Mouse (Mus musculus) heart, postnatal 25 days (tissue): Measurements from ENCODE around the gene Sptbn1. TPM values are rescaled to one million over a fixed set of nuclear protein-coding genes. Genes with fewer than 3 reads are reported as not detected.
A peak's percentile ranks its signal among the peaks of the same experiment; 100 is the strongest.
"Not testable (repeated sequence)": the region's sequence is repeated elsewhere in the genome, so short reads cannot be mapped to it uniquely, and the experiment has no call there.

Source experiments
- DNase-seq: peaks from one replicate; pipeline ENCODE4 v3.0.0; 2022; ENCODE audit warnings: low spot score
- intact Hi-C: fragments of 180-260 bp; cut with DNase I; formaldehyde crosslinking; loops from one replicate; pipeline ENCODE4 v1.15.1; 2025
- total RNA-seq, 2 experiments: library from RNA; stranded (reverse); gene quantifications; 2 replicates each; pipeline ENCODE4 v1.2.3; 2021

Sptbn1 gene
- total RNA-seq, 2 experiments from 2014 or later, result 487 to 529 TPM

- DNase-seq, result peak; percentile 53
- intact Hi-C loops, result no loop called here
Observed at GRCm38 (mm10) chr11:30257812-30258211, 10.2 kb downstream of the Sptbn1 start.

DNA sequence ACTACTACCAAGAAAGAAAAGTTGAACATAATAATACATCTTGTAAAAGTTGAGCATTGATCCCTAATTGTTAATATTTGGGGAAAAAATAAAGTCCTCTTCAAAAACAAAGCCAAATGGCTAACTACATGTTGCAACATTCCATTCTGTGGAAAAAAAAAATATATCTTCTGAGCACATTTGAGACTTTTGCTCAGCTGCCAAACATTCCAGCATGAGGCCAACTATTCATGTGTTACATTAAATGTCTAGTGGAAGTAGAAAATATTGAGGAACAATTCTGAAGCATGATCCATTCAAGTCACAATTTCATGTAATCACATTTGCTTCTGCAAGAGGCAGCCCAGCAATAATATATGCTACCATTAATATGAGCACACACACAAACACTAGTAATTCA is 10.9 kb downstream of the Sptbn1 start:
- DNase-seq, result no peak
- intact Hi-C loops, result no loop called here

DNA sequence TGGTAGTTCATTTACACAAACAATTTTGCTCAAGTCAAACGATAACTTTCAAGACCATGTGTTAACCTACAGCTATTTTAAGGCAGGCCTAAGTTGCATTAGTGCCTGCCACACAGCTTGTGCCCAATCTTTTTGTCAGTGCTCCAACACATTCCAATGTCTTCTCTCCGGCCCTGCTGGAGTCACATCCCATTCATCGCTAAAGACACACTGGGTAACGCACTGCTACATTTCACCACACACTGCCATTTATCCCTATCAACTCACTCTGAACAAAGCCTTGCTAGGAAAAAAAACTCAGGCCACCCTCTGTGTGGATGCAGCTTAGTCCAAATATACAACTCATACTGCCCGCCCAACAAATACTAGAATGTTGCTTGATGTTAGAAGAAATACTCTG is 11.5 kb downstream of the Sptbn1 start:
- intact Hi-C loops, result no loop called here
- DNase-seq, result no peak

DNA sequence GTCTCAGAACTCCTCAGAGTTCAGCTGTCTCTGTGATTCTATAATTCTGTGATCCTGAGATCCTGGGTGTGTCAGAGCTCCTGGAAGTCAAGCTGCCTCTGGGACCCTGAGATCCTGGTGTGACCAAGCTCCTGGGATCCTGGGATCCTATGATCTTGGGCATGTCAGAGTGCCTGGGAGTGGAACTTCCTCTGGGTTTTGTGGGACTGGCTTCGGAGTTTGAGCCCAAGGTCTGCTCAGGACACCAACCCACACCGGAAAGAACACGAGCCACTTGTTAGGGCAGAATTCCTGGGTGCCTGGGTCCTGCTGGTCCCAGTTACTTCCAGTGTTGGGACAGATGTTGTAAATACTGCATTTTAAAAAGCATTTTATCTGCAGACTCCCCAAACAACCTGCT is 12.8 kb downstream of the Sptbn1 start:
- intact Hi-C loops, DNase-seq: not testable (repeated sequence)

DNA sequence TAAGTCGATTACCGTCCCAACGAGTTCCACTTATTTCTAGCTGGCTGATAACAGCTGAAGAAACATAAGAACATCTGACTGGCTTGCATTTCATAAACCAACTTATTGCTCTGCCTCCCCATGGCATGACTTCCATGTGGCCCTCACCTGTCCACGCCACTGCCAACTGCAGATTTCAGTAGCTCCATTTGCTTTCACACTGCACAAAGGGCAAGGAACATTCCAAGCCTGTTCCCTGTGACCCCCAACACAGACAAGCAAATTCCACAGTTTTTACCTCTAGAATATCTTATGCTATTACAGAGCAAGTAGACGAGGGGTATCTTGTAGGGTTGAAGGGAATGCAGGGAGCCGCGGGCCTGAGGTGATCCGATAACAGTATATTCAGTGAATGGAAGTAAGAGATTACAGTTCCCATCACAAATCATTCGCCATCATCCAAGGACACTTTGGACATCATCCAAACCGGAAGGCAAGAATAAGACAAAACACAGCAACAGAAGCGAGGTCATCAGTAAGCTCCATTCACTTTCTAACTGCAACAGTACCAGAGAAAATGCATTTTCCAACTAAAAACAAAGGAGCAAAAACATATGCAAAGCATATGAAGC is 16.6 kb downstream of the Sptbn1 start:
- intact Hi-C loops, result no loop called here
- DNase-seq, result no peak

- intact Hi-C loops, result no loop called here
- DNase-seq, result no peak
Observed at GRCm38 (mm10) chr11:30249452-30250016, 18.4 kb downstream of the Sptbn1 start.

GRCm38 (mm10) chr11:30247106-30247505 is 20.9 kb downstream of the Sptbn1 start:
- intact Hi-C loops, result no loop called here
- DNase-seq, result no peak

DNA sequence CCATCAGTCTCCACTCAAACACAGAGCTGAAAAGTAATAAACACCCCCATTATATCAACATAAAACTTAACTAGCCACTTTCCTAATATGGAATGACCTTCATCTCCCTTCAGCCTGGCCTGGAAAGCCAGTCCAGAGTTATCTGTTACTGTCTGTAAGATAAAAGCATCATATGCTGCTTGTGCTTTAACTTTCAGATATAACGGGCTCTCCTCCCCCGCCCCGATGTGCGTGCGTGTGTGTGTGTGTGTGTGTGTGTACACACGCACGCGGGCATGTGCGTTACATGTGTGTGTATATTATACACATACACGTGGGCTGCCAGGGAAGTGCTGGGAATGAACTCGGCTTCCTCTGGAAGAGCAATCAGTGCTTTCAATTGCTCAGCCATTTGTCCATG is 21.8 kb downstream of the Sptbn1 start:
- no peak for DNase-seq
- intact Hi-C loops, result no loop called here

DNA sequence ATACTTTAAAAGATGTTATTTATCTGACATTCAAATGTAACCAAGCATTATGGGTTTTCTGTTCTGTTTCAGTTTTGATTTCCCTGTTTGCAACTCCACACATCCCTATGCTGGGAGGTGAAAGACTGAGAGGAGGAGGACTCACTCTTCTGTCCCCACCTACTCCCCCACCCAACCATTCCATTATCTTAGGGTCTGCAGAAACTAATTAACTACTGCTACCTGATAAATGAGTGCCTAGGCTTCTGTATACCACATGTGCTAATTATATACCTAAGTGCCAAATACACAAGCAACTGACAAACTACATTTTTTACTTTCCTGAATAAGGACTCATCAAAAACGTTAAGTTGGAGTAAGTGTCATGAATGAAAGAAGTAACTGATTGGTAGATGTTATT is 23.8 kb downstream of the Sptbn1 start:
- no peak for DNase-seq
- intact Hi-C loops, result no loop called here

- intact Hi-C loops, result no loop called here
Observed at GRCm38 (mm10) chr11:30243591-30243990, 24.4 kb downstream of the Sptbn1 start.

GRCm38 (mm10) chr11:30240861-30241260 is 27.1 kb downstream of the Sptbn1 start:
- DNase-seq, result no peak
- intact Hi-C loops, result no loop called here

More at GRCm38 (mm10) chr11:30243591-30243990, 24.4 kb downstream of the Sptbn1 start:
- DNase-seq, result peak; percentile 67

DNA sequence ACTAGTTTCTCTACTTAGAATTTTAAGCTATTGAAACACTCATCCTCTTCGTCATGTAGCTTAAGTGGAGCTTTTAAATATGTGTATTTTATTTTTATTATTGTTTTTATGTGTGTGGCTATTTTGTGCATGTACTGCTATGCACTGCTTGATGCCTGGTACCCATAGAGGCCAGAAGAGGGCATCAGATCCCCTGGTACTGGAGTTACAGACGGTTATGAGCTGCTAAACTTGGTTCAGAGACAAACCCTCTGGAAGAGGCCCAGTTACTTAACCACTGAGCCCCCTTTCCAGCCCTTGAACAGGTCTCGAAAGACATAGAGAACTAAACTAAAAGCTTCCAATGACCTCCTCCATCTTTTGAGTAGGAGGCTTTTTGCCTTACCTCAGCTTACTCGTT is 30.0 kb downstream of the Sptbn1 start:
- DNase-seq, result no peak
- intact Hi-C loops, result loop anchor here (5.0 kb wide), 1 partner anchor 419 kb away; no protein-coding TSS in a partner anchor

GRCm38 (mm10) chr11:30236681-30237242 is 31.2 kb downstream of the Sptbn1 start:
- intact Hi-C loops, result loop anchor here (5.0 kb wide), 1 partner anchor 421 kb away; no protein-coding TSS in a partner anchor
- DNase-seq, result no peak

GRCm38 (mm10) chr11:30235666-30236065 is 32.3 kb downstream of the Sptbn1 start:
- DNase-seq, result no peak
- intact Hi-C loops, result loop anchor here (5.0 kb wide), 1 partner anchor 422 kb away; no protein-coding TSS in a partner anchor

DNA sequence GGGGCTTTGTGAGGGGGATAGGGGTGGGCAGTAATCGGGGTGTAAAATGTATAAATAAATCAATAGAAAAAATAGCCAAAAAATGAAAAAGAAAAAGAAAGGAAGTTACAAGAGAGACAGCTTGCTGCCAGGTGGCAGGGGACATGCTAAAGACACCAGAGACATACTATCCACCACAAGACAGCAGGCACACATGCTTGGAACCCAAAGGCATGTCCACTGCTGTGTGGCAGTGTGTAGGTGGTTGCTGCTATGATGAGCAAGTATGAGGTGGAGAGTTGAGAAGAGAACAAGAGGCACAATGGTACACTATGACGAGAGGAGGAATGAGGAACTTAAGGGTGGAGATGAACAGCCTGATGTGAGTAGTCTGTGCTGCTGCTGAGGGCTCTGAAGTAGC is 32.8 kb downstream of the Sptbn1 start:
- intact Hi-C loops, result loop anchor here (5.0 kb wide), 1 partner anchor 422 kb away; no protein-coding TSS in a partner anchor

GRCm38 (mm10) chr11:30233946-30234345 is 34.0 kb downstream of the Sptbn1 start:
- DNase-seq, result no peak
- intact Hi-C loops, result loop anchor here (5.0 kb wide), 1 partner anchor 33 kb away; the partner anchor contains the start of gene Sptbn1

More for the DNA sequence above, 32.8 kb downstream of the Sptbn1 start:
- no peak for DNase-seq

DNA sequence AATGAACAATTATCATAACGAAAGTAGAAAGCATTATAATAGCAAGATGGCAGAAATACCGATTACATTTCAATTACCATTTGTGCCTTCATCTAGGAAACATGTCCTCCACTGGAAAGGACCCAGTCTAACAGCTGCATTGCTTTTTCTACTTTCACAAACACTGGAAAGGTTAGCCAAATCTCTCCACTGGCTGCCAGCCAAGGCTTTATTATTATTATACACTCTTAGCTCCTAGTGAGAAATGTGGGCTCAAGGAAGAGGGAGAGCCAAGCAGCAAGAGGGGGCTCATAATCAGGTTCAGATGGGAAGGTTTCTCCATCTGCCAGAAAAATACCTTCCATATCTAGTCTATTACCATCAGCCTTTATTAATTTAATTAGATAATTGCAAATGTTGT is 35.9 kb downstream of the Sptbn1 start:
- intact Hi-C loops, result loop anchor here (5.0 kb wide), 1 partner anchor 35 kb away; the partner anchor contains the start of gene Sptbn1

GRCm38 (mm10) chr11:30231336-30231735 is 36.6 kb downstream of the Sptbn1 start:
- intact Hi-C loops, result loop anchor here (2.0 to 5.0 kb wide), 2 partner anchors 15 to 36 kb away; partner anchors contain the start of gene Sptbn1
- no peak for DNase-seq

More for the DNA sequence above, 35.9 kb downstream of the Sptbn1 start:
- DNase-seq, result peak; percentile 47

GRCm38 (mm10) chr11:30230330-30230771 is 37.6 kb downstream of the Sptbn1 start:
- intact Hi-C loops, result loop anchor here (2.0 to 5.0 kb wide), 2 partner anchors 14 to 37 kb away; partner anchors contain the start of gene Sptbn1
- no peak for DNase-seq

DNA sequence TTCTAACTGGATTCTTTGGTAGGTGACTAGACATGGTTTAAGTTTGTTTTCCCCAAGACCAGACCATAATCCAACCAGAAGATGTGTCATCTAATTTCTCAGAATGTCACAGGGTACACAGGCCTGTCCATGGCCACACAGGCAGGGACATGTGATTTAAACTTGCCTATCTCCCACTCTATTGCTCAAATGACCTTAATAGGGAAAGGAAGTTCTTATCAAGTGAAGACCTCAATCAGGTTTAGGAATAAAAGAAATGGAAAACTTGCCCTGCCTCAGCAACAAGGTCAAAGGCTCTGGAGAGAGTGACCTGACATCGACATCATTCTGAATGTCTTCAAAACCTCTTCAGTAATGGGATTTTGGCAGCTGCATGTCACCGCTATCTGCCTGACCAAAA is 41.2 kb downstream of the Sptbn1 start:
- intact Hi-C loops, result no loop called here
- no peak for DNase-seq

- no peak for DNase-seq
- intact Hi-C loops, result loop anchor here (5.0 kb wide), 1 partner anchor 77 kb away; no protein-coding TSS in a partner anchor
Observed at GRCm38 (mm10) chr11:30224599-30224998, 43.4 kb downstream of the Sptbn1 start.
